Mouse (Mus musculus) thymus, postnatal 4 days (tissue): ENCODE results near the gene Tigit.
A peak's percentile ranks its signal among the peaks of the same experiment; 100 is the strongest.

ENCODE experiments used
- DNase-seq: peaks from one replicate; pipeline ENCODE4 v3.0.0; 2021

Tigit gene

GRCm38 (mm10) chr16:43663978-43664579 is at the start of gene Tigit:
TSS of gene Tigit (minus strand) at chr16:43664146.
- peak; percentile 15 for DNase-seq

DNA sequence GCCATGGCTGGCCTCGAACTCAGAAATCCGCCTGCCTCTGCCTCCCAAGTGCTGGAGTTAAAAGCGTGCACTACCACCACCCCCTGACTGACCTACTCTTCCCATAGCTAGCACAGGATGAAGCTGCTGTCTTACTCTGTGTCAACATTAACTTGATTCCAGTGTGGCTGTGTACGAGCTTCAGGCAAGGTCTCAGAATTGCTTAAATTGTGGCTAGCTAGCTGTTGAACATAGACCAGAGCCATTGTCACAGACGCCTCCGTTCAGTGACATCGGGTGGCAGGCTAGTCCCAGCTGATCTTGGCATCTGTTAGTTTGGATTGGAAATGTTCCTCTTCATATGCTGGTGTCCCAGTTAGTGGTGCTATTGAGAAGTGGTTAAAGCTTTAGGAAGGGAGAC is 47.4 kb upstream of the Tigit start:
- no peak for DNase-seq

- no peak for DNase-seq
Observed at GRCm38 (mm10) chr16:43710651-43711050, 46.7 kb upstream of the Tigit start.

DNA sequence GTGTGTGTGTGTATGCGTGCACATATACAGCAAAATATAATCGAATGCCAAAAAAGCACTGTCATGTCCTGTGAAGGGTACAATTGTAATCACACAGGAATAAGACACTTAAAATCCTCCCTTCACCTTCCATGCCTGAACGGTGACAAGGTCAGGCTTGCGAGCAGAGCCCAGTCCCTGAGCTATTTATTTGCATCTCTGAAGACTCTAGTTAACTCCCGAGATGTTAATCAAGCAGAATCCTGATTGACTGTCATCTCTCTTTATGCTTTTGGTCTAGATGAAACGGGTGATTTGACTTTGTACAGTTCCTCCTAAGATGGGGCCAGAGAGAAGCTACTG is 46.2 kb upstream of the Tigit start:
- DNase-seq: no peak

- peak; percentile 44 for DNase-seq
Observed at GRCm38 (mm10) chr16:43709432-43710133, 45.6 kb upstream of the Tigit start.

- peak; percentile 50 for DNase-seq
Observed at GRCm38 (mm10) chr16:43709062-43709413, 45.1 kb upstream of the Tigit start.

DNA sequence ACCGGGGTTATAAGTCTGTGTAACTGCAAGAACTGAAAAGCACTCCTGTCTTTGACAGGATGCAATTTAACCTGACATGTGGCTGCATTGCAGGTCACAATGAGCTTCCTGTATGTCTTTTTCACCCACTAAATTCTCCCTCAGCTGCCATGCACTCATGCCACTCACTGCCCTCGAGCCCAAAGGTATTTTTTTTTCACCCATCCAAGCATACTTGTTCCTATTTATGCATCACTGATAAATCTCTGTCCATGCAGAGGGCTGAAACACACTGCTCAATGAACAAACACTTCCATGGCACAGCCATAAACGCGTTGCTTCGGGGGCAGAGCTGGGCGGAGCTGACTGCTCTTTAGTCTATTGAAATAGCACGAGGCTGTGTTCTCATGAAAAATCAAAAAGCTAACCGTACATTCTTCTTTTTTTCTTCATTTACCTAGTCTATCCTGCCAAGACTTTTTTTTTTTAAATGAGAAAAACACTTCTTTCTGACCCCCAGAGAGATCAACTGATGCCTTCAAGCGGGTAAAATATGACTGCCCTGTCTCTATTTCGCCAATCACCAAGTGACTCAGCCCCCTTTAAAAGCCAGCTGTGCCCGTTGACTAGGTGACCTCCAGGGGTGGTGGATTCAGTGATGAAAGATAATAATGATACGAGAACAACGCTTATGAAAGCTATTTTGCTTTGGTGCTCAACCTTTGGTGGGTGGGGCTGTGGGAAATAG is 44.6 kb upstream of the Tigit start:
- peak; percentile 42 for DNase-seq

DNA sequence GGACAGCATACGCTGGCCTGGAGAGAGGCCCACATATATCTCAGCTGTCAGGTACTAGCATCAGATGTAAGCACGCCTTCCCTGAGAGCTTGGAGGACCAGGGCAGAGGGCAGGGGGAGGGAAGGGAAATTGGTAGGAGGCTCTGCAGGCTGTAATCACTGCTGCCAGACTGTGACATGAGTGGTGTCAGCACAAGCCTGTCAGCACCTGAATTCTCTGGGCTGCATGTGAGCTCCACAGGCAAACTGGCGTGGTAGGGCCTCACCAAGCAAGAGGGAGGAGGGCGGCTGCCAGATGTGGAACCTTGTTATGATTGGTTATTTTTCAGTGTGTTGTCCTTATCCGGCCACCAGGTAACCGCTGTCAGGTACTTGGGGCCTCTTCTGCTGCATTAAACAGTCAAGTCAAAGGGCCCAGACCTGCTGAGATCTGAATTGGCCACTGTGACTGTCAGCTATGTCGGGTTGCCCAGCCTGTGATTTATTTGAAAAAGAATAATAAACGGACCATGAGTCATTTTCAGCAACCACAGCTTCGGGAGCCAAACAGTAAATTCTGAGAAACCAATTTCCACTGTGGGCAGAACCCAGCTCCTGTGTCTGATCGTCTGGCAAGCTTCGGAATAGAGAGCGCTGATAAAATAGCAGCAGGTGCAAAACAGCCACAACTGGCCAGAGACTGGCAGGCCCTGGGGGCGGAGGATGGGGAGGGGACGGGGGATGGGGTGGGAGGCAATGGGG is 38.0 kb upstream of the Tigit start:
- no peak for DNase-seq

DNA sequence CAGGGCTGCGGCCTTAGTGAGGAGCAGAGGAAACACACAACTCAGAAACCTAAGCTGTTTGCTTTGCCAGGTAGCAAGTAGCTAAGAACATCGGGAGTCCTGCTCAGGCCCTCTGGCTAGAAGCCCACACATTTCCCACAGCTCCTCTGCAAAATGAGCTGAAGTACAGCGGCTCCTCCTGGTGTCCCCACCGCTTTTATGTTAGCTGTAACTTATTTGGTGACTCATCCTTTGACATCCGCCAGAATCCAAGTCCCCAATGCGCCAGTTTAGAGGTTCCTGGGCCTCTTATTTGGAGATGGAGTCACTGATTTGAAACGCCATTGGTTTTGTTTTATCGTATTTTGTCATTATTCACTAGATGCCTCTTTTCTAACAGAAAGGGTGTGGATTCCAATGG is 36.6 kb upstream of the Tigit start:
- DNase-seq: no peak

DNA sequence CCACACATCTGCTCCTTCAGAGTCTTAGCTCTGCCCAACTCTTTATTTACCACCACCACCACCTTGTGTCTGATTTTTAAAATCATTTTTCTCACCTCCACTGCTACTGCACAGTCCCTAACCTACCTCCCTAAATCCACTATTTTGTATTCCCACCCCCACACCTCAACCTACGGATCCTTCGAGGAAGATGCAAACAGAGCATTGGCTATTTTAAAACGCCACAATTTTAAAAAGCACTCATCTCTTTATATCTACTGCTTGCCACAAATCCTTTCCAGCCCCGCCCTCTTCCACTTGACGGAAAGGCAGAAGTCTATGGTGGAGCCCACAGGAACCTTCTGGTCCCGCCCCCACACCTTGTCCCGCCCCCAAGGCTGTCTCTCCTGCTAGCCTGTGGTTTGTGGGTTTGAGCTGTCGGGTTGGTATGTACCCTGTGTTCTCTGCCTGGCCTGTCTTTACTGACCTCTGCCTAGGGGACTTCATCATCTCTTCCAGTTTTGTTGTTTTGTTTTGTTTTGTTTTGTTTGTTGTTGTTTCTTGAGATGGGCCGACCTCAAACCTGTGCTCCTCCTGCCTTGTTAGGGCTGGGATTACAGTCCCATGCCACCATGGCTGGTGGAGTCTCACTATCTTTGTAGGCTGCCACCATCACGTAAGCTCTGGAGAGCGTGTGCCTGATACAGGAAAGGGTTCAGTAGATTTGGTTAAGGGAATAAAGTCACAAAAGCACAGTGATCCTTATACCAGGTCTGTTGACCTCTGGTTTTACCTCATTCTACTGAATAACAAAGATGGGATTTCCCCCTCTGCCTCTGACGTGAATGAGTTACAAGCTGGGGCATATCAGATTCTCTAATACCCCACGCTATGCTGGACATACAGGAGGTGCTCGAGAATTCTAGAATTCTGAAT is 35.0 kb upstream of the Tigit start:
- peak; percentile 83 for DNase-seq

DNA sequence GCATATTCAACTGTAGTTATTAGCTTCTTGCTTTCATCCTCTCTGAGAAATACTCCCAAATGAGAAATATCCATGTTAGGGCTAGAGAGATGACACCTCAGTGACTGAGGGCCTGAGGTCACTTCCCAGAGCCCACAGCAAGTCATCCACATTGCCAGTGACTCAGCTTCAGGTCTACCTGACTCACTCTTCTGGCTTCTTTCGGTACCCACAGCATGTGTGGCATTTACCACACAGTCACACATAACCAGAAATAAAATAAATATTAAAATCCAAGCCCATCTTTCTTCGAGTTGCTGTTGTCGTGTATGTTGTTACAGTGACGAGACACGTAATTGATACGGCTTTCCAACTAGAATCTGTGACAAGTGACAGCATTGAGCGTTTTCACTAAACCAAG is 33.8 kb upstream of the Tigit start:
- no peak for DNase-seq

DNA sequence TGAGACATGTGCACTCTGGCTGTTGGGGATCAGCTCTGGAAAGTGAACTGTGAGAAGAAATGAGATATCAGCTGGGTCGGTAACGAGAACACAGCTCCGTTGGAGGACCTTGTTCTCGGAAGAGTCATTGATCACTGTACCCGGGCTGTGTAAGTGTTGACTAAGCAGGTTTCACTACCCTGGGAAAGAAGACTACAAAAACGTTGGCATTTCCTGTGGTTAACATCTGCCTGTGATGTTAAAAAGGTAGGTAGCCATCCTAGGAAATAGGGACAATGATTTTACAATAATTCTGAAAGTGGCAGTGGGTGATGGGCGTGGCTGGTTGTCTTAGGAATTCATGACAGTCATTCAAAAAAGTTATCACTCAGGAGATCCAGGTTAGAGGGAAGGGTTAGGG is 31.9 kb upstream of the Tigit start:
- DNase-seq: no peak

- no peak for DNase-seq
Observed at GRCm38 (mm10) chr16:43694104-43694503, 30.2 kb upstream of the Tigit start.

- DNase-seq: no peak
Observed at GRCm38 (mm10) chr16:43692611-43693010, 28.7 kb upstream of the Tigit start.

GRCm38 (mm10) chr16:43691741-43692140 is 27.8 kb upstream of the Tigit start:
- DNase-seq: no peak

DNA sequence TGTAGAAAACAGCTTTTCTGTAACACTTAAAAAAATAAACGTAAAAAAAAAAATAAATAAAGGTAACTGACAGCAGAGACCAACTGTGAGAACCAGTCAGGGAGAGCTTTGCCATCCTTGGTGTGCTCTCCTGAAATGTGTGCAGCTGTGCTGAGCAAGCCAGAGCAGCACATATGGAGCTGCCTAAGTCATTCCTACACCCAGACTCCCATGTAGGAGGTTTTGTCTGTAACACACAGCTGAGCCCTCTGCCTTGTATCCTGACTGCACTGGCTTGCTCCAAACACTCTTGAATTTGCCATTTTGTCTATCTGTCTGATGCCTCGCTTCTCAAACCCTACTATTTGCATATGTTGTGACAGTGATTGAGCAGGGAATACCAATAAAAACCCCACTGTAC is 27.0 kb upstream of the Tigit start:
- DNase-seq: no peak

DNA sequence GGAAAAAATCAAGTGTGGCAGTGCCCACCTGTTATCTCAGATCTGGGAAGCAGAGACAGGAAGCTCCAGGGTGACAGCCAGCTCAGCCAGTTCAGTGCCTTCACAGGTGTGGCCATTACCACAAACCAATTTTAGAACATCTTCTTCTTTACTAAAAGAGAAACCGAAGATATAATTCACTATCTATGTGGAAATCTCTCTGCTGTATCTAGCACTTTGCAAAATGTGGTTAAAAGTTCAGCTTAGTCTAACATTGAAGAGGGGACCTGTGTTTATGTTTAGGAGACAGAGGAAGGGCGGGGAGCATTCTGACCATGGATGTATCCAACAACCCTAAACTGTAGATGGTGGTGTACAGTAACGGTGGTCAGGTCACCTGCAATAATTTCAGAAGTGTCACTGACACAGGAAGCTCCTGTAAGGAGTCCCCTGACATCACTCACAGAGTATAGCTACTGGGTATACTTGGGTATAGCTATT is 26.3 kb upstream of the Tigit start:
- no peak for DNase-seq

DNA sequence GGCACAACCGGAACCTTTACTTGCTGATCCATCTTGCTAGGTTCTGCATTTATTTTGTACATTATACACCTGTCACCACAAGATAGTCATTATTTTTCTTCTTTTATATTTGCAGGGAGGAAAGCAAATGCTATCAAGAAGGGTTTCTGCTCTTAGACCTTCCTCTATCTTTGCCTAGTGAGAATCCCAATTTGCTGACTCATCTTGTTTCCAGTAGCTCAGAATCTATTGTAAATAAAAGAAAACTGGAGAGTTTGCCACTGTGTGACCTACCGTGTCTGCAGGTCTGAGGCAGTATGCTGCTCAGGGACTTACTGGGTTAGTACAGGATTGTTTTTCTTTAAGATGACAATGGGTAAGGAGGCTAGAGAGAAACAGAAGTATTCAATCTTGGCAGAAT is 24.0 kb upstream of the Tigit start:
- no peak for DNase-seq

DNA sequence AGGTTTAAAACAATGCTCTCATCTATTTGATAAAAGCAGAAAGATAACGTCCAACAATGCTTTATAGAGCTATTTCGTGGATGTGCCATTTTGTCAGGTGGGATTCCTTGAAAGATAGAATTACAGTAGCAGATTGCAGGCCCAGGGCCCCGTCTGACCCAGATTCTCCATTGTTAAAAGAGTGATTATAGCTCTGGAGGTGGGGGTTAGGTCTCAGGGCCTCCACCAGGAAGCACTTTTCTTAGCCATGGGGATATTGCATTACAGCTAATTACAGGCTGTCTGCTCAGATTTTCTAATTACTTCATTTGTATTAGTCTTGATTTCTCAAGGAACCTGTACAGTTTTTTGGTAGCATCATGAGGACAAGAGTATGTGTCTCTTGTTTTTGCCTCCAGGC is 10.5 kb upstream of the Tigit start:
- no peak for DNase-seq

GRCm38 (mm10) chr16:43672697-43673096 is 8.8 kb upstream of the Tigit start:
- no peak for DNase-seq

DNA sequence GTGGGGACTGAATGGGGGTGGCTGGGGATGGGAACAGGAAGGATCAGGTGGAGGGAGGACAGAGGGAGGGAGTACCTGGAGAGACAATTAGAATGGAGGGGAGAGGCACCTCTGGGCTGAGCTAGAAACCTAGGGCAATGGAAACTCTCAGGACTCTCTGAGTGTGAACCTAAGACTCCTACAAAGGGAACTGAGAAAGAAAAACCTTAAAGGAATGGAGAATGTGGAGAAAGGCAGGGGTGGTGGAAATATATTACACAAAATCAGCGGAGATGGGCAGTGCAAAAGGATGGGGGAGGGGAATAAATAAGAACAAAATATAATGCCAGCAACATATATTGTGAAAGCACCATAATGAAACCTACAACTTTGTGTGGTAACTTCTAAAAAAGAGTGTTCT is 8.0 kb upstream of the Tigit start:
- no peak for DNase-seq

DNA sequence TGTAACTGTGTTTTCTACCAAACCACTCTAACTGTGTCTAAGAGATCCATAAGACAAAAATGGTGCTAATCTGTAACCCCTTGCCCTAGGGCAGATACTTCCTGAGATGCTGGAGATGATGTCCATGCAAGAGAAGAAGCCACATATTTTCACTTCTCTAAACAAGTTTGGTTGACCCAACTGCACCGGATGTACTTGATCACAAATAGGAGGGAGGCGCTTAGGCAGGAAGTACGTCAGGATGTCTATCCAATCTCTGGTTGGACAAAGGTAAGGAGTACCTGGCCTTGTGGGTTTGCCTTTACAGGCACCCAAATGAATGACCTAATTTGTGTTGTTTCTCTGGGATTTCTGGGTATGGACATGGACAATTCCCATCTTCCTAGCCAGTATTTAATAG is 4.3 kb upstream of the Tigit start:
- no peak for DNase-seq

DNA sequence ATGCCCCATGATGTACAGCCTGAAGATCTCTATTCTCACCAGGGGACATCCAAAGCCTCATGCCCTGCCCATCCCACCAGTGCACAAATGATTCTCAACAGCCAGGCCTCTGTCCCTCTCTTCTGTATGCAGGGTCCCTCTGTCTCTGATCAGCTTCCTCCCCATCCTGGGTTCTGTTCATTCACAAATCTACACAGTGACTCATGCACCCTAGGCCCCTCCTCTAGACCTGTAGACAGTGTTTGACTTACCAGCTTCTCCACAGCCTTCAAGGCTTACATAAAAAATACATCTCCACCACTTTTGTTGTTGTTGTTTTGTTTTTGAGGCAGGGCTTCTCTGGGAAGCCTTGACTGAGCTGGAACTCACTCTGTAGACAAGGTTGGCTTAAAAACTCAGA is 915 bp upstream of the Tigit start:
- DNase-seq: no peak
